Mouse (Mus musculus) lung, adult 18-20 months (tissue): ENCODE measurements around the gene Vmn1r65.
"Not testable (repeated sequence)": the region's sequence is repeated elsewhere in the genome, so short reads cannot be mapped to it uniquely, and the experiment has no call there.

Experiments used
- DNase-seq, 2 experiments: peaks; one replicate each; pipeline ENCODE4 v3.0.0; 2022; ENCODE audit warnings: mixed read lengths in 2 of 2

The Vmn1r65 gene

DNA sequence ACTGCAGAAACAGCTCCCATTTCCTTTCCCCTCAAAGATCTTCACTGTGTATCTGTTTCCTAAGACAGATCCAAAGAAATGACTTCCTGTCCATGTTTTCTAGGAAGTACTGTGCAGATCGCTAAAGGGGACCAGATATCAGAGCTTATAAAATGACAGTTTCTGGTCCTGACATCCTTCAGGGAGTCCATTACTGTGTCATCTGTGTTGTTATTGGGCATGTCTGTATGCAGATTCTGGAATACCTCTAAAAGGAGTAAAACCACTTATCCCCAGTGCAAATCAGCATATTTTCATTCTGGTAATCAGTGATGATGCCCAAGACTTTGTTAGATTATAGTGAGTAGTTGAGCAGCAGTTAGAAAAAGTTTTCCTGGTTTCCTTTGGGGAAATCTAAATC, at the start of gene Vmn1r65:
Vmn1r65 (minus strand) TSS at position 101 of the 400 bp plus-strand sequence.
- no peak for DNase-seq

- DNase-seq = no peak
Observed at GRCm38 (mm10) chr7:6044861-6045260, 34.1 kb upstream of the Vmn1r65 start, which contains the start of gene Nlrp4c. TSS of gene Nlrp4c (plus strand) at chr7:6045161.

GRCm38 (mm10) chr7:5982426-5982825, 28.4 kb downstream of the Vmn1r65 start:
- DNase-seq = not testable (repeated sequence)

DNA sequence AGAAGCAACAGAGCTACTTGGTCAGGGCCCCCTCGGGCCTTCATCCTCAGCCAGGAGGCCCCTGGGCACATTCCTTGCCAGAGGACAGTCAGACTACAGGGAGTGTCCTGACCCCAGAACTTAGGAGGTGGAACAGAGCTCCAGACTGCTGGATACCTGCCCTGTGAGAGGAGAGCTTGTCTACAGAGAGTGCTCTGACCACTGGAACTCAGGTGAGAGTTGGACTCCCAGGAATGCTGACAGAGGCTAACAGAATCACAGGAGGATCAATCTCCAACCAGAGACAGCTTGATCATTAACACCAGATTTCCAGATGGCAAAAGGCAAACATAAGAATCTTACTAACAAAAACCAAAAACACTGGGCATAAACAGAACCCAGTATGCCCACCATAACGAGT, 38.3 kb downstream of the Vmn1r65 start:
- not testable (repeated sequence) for DNase-seq
